Mouse (Mus musculus) stomach, postnatal 0 days (tissue): ENCODE measurements at regions not wholly inside any gene's neighbourhood (a gene's known extent, or its start where the extent isn't known, plus 50 kb on each side); places are given as distances from the start of the nearest gene placed in this dataset.

ENCODE experiments used
- CTCF ChIP-seq: IDR thresholded peaks from 2 replicates; pipeline ENCODE4 v1.5.1; 2016; ENCODE audit warnings: antibody characterized with exemption, low read depth, mild to moderate bottlenecking, moderate library complexity
- EP300 ChIP-seq: optimal IDR thresholded peaks from 2 replicates; pipeline ENCODE3; 2016; ENCODE audit warnings: antibody characterized with exemption

- no peak for TF ChIP-seq EP300
- TF ChIP-seq CTCF, result no peak
Measured at GRCm38 (mm10) chr5:43456018-43456417, 59.3 kb upstream of the C1qtnf7 start.
